ENCODE assay signal across 10 mouse cellular contexts in genomic region chr5:64237263-64237662, GRCm38 (mm10).
"Had no signal": no experiment of that assay in that cellular context is flagged by ENCODE, and none has a peak within 500 bp of the region (broad histone marks: within the 10 kb centered on the region; RNA-seq: fewer than 3 reads in every experiment).

No protein-coding gene starts in this region.

- H3K36me3 ChIP-seq: limb, embryonic 12.5 days; lung, embryonic 15.5 days; midbrain, embryonic 10.5 days; neural tube, embryonic 12.5 days had no signal

- H3K9me3 ChIP-seq: limb, embryonic 12.5 days; lung, embryonic 15.5 days; midbrain, embryonic 10.5 days; neural tube, embryonic 12.5 days had no signal

- H3K4me2 ChIP-seq: limb, embryonic 12.5 days; lung, embryonic 15.5 days; neural tube, embryonic 12.5 days had no signal

- DNase-seq: kidney, adult 11 months; layer of hippocampus, adult 9-11 months; liver; midbrain, embryonic 14.5 days; thymus, postnatal 4 days had no signal

- H3K4me3 ChIP-seq: limb, embryonic 12.5 days; lung, embryonic 15.5 days; midbrain, embryonic 10.5 days; neural tube, embryonic 12.5 days had no signal

- H3K27ac ChIP-seq: limb, embryonic 12.5 days; midbrain, embryonic 10.5 days; neural tube, embryonic 12.5 days; stomach, postnatal 0 days had no signal

- H3K27me3 ChIP-seq: limb, embryonic 12.5 days; lung, embryonic 15.5 days; neural tube, embryonic 12.5 days had no signal

- H3K9ac ChIP-seq: limb, embryonic 12.5 days; lung, embryonic 15.5 days; neural tube, embryonic 12.5 days had no signal
